Mouse (Mus musculus): ENCODE data around the gene Hsd11b1. TPM values are rescaled to one million over a fixed set of nuclear protein-coding genes. Genes with fewer than 3 reads are reported as not detected.

Gene Hsd11b1
- 1.8 TPM in 2 replicates for total RNA-seq (2014; rRNA removed)
- polyA plus RNA-seq (2015; fragmentation: Nextera tagmentation; extraction: Ambion mirVana): 2.0 and 2.1 TPM in 2 replicates

DNA sequence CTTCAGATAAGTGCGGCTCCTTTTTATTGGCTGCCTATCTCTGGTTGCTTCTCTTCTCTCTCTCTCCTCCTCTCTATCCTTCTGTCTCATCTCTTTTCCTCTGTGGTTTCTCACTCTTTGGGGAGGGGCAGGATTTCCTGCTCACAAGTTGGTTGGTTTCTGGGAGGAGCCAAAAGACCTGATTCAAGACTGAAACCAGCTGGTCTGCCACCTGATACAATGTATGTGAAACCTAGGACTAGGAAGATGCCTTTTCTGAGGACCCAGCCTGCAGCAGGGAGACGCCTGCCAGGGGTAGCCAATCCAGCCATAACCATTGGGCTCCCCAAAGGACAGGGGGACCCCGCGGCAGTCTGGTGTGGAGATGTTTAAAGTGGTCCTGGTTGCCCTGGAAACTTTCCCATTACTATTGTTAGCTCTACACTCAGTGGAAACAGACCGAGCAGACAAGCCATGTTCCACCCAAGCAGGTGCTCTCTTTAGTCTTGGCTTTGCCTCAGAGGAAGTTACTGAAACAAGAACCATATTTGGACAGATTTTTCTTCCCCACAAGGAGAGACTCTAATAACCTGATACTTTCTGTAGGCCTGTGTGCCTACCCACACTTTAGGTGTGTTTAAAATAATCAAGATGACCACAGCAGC lies at the start of gene Hsd11b1:
Hsd11b1 (minus strand) TSS at position 121 of the 644 bp plus-strand sequence.
- 58% methylated on average over 5 of the region's 5 CpGs for WGBS
- ATAC-seq: peak; percentile 53
- Histone ChIP-seq H3K36me3 (ENCODE audit: insufficient read depth) (no peaks in the 10 kb centered on the region), H3K4me2 (ENCODE audit: low read depth) (no peak within 1 kb of the TSS), H3K27ac (ENCODE audit: low read depth, low read length) (peak within 1 kb of the TSS; percentile 35; the same call in 1 of the 2 replicates), H3K9ac (no peak within 1 kb of the TSS), H3K9me3 (ENCODE audit: low read length) (no peaks in the 10 kb centered on the region), H3K4me3 (ENCODE audit: low read depth, low read length) (no peak within 1 kb of the TSS), H3K4me1 (ENCODE audit: insufficient read depth) (no peaks in the 10 kb centered on the region), H3K27me3 (ENCODE audit: insufficient read depth, low read length) (no peaks in the 10 kb centered on the region)
- DNase-seq: peak; percentile 32
- no peak for TF ChIP-seq CTCF (IDR thresholded peaks at IDR 0.05; ENCODE audit: low read depth)

DNA sequence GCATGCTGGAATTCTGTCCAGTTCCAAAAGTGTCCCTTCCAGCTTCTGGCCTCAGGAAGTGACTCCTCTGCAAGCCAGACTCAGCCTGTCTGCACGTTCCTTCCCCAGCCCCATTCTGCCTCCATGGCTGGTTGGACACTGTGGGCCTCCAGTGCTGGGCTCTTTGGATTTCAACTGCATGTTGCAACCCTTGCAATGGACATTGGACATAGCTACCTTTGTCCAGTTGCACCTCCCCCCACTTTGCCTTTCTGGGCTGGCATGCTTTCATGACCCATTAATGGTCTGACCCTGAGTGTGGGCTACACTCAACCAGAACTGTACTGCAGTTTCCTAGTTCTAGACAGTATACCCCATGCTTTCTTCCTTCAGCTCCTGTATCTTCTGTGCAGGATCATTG lies 47.7 kb upstream of the Hsd11b1 start:
- whole genome bisulfite sequencing: 78% methylated on average over 1 of the region's 1 CpGs
- ATAC-seq (no peak), DNase-seq (no peak)
- Histone ChIP-seq H3K9ac (no peak overlapping the region), H3K9me3 (ENCODE audit: low read length) (no peaks in the 10 kb centered on the region), H3K4me1 (ENCODE audit: insufficient read depth) (no peaks in the 10 kb centered on the region), H3K36me3 (ENCODE audit: insufficient read depth) (no peaks in the 10 kb centered on the region), H3K27me3 (ENCODE audit: insufficient read depth, low read length) (no peaks in the 10 kb centered on the region), H3K27ac (ENCODE audit: low read depth, low read length) (no peak overlapping the region), H3K4me2 (ENCODE audit: low read depth) (no peak overlapping the region), H3K4me3 (ENCODE audit: low read depth, low read length) (no peak overlapping the region)
- TF ChIP-seq CTCF (IDR thresholded peaks at IDR 0.05; ENCODE audit: low read depth): no peak

DNA sequence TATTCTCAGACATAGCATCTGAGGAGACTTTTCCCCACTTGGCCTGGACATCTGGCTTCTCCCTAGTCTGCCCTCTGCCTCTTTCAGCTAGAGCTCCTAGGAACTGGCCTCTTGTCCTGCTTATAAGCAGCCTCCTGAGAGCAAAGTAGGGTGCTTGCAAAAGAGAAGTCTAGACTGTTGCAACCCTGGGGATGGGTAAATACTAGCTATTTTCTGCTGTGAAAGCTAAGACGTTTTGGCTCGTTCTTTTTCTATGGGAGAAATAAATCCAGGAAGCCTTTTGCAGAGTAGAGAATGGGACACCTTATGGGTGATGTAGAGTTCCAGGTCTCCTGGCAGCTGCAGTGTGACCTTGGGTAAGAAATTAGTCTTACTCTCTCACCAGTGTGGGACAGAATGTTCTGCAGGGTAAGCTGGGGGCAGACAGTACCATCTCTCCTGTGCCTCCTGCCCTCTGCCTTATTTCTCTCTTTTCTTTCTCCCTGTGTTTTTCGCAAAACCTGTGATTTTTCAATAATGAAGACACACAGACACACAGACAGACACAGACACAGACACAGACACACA lies 46.7 kb upstream of the Hsd11b1 start:
- Histone ChIP-seq H3K27me3 (ENCODE audit: insufficient read depth, low read length) (no peaks in the 10 kb centered on the region), H3K9ac (no peak overlapping the region), H3K27ac (ENCODE audit: low read depth, low read length) (no peak overlapping the region), H3K9me3 (ENCODE audit: low read length) (no peaks in the 10 kb centered on the region), H3K4me3 (ENCODE audit: low read depth, low read length) (no peak overlapping the region), H3K4me2 (ENCODE audit: low read depth) (no peak overlapping the region), H3K36me3 (ENCODE audit: insufficient read depth) (no peaks in the 10 kb centered on the region), H3K4me1 (ENCODE audit: insufficient read depth) (no peaks in the 10 kb centered on the region)
- no peak for TF ChIP-seq CTCF (IDR thresholded peaks at IDR 0.05; ENCODE audit: low read depth)
- DNase-seq (no peak), ATAC-seq (no peak)
- 87% methylated on average over 3 of the region's 3 CpGs for WGBS

DNA sequence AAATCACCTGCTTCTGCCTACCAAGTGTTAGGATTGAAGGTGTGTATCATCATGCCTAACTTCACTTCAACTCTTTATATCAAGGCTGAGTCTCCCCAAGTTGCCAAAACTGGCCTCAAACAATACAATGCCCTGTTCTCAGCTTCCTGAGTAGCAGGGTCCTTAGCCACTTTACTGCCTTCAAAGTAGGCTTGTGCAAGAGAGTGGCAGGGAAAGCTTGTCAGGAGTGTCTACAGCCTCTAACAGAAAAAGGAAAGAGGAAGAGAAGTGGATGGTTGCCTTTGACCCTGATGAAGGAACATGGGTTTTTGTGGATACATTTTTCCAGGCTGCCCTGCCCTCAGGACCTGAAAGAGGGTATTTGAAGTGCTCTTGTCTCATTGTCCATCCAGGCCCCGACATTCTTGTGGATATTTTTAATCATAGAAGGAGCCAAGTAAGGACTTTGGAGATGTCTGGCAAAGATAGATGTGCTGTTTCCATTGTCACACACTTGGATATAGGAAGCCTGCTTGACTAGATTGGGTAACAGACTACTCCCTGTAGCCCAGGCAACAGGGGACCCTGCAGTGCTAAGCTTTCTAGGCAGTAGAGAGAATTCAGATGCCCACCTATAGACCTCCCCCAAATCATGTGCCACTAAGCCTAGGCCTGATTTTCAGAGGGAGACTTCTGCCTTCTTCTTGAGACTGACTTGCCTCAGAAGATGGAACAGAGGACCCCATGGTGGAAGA lies 46.1 kb upstream of the Hsd11b1 start:
- DNase-seq (no peak), ATAC-seq (no peak)
- Histone ChIP-seq H3K9ac (no peak overlapping the region), H3K4me2 (ENCODE audit: low read depth) (no peak overlapping the region), H3K4me3 (ENCODE audit: low read depth, low read length) (no peak overlapping the region), H3K4me1 (ENCODE audit: insufficient read depth) (no peaks in the 10 kb centered on the region), H3K36me3 (ENCODE audit: insufficient read depth) (no peaks in the 10 kb centered on the region), H3K27me3 (ENCODE audit: insufficient read depth, low read length) (no peaks in the 10 kb centered on the region), H3K9me3 (ENCODE audit: low read length) (no peaks in the 10 kb centered on the region), H3K27ac (ENCODE audit: low read depth, low read length) (no peak overlapping the region)
- 87% methylated on average over 1 of the region's 1 CpGs for WGBS
- no peak for TF ChIP-seq CTCF (IDR thresholded peaks at IDR 0.05; ENCODE audit: low read depth)

DNA sequence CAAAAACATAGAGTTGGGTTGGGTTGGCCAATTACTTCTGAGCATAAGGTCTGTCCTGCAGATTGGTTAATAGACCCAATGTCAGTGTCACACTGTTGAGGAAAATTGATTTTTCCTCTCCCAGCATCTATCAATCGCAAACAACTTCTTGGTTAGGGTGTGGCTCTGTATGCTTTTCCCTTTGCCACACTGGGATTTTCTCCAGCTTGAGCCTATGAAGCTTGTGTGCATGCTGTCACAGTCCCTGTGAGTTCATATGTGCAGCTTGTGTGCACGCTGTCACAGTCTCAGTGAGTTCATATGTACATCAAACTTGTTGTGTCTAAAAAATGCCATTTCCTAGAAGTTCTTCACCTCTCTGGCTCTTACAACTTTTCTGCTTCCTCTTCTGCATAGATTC lies 43.0 kb upstream of the Hsd11b1 start:
- H3K4me1 ChIP-seq (ENCODE audit: insufficient read depth): no peaks in the 10 kb centered on the region
- H3K9ac ChIP-seq: no peak overlapping the region
- H3K27ac ChIP-seq (ENCODE audit: low read depth, low read length): no peak overlapping the region
- no peak for TF ChIP-seq CTCF (IDR thresholded peaks at IDR 0.05; ENCODE audit: low read depth)
- ATAC-seq (no peak), DNase-seq (no peak)
- H3K4me2 ChIP-seq (ENCODE audit: low read depth): no peak overlapping the region
- no peaks in the 10 kb centered on the region for H3K27me3 ChIP-seq (ENCODE audit: insufficient read depth, low read length)
- 85% methylated on average over 2 of the region's 2 CpGs for WGBS
- H3K4me3 ChIP-seq (ENCODE audit: low read depth, low read length): no peak overlapping the region
- H3K36me3 ChIP-seq (ENCODE audit: insufficient read depth): no peaks in the 10 kb centered on the region
- H3K9me3 ChIP-seq (ENCODE audit: low read length): no peaks in the 10 kb centered on the region

DNA sequence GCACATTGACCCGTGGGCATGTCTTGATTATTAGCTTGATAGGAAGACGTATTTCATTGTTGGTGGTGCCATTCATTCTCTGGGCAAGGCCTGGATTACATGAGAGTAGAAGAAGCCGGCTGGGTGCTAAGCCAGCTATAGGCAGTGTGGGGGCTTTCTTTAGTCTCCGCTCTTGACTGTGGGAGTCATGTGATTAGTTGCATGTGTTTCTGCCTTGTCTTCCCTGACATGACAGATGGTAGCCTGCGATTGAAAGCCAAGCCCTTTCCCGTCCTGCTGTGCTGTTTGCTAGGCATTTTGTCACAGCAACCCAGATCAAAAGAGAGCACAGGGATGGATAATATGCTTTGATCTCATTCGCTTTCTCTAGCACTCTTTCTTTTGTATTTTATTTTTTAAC lies 41.5 kb upstream of the Hsd11b1 start:
- 18% methylated on average over 7 of the region's 7 CpGs for WGBS
- DNase-seq (peak; percentile 80), ATAC-seq (peak; percentile 90)

DNA sequence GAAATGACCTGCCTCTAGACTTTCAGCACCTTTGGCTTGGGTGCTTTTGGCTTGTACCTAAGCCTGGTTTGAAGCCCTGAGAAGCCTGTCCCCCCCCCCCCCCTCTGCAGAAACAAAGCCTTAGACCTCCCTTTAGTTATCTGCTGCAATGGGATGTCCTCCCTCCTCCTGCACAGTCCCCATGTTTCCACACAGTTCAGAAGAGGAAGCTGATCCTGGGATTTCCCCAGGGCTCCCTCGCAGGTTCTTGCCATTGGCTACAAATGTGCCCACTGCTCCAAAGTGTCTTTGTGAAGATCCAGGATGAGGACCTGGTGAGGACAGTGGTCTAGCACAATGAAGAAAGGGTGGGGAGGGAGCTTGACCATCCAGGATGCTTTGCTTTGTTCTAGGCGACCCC lies 39.2 kb upstream of the Hsd11b1 start:
- WGBS: 80% methylated on average over 2 of the region's 2 CpGs
- Histone ChIP-seq H3K27me3 (ENCODE audit: insufficient read depth, low read length) (no peaks in the 10 kb centered on the region), H3K36me3 (ENCODE audit: insufficient read depth) (no peaks in the 10 kb centered on the region), H3K9ac (no peak overlapping the region), H3K27ac (ENCODE audit: low read depth, low read length) (no peak overlapping the region), H3K9me3 (ENCODE audit: low read length) (no peaks in the 10 kb centered on the region), H3K4me2 (ENCODE audit: low read depth) (no peak overlapping the region), H3K4me3 (ENCODE audit: low read depth, low read length) (no peak overlapping the region), H3K4me1 (ENCODE audit: insufficient read depth) (no peaks in the 10 kb centered on the region)
- DNase-seq (no peak), ATAC-seq (no peak)
- no peak for TF ChIP-seq CTCF (IDR thresholded peaks at IDR 0.05; ENCODE audit: low read depth)

More for the DNA sequence above, 41.5 kb upstream of the Hsd11b1 start:
- no peak overlapping the region for H3K4me2 ChIP-seq (ENCODE audit: low read depth)
- no peak for TF ChIP-seq CTCF (IDR thresholded peaks at IDR 0.05; ENCODE audit: low read depth)
- 0 out of 2 replicates have a peak overlapping the region, but pooled peaks have one; percentile 57 for H3K27ac ChIP-seq (ENCODE audit: low read depth, low read length)
- H3K4me1 ChIP-seq (ENCODE audit: insufficient read depth): no peaks in the 10 kb centered on the region
- no peak overlapping the region for H3K4me3 ChIP-seq (ENCODE audit: low read depth, low read length)
- no peak overlapping the region for H3K9ac ChIP-seq
- H3K36me3 ChIP-seq (ENCODE audit: insufficient read depth): no peaks in the 10 kb centered on the region
- no peaks in the 10 kb centered on the region for H3K27me3 ChIP-seq (ENCODE audit: insufficient read depth, low read length)
- no peaks in the 10 kb centered on the region for H3K9me3 ChIP-seq (ENCODE audit: low read length)

All from forebrain, postnatal 0 days (tissue).